Mouse (Mus musculus) 3T3-L1 (cell line): Measurements from ENCODE around the gene Cox19.
"Not testable (repeated sequence)": the region's sequence is repeated elsewhere in the genome, so short reads cannot be mapped to it uniquely, and the experiment has no call there.

Source experiments
- DNase-seq: peaks from one replicate; pipeline ENCODE4 v3.0.0-alpha.2; 2015; ENCODE audit warnings: low read depth, low spot score

Gene Cox19

GRCm38 (mm10) chr5:139351134-139351533, at the start of gene Cox19:
Gene Cox19 (minus strand): TSS chr5:139351418.
- DNase-seq = no peak

- DNase-seq = no peak
Observed at GRCm38 (mm10) chr5:139399991-139400390, 48.8 kb upstream of the Cox19 start.

- no peak for DNase-seq
Observed at GRCm38 (mm10) chr5:139398786-139399185, 47.6 kb upstream of the Cox19 start.

- DNase-seq = peak; percentile 98
Observed at GRCm38 (mm10) chr5:139397959-139398753, 46.9 kb upstream of the Cox19 start.

GRCm38 (mm10) chr5:139397359-139397916, 46.2 kb upstream of the Cox19 start:
- DNase-seq = no peak

- DNase-seq = no peak
Observed at GRCm38 (mm10) chr5:139395528-139395927, 44.3 kb upstream of the Cox19 start.

GRCm38 (mm10) chr5:139394399-139394798, 43.2 kb upstream of the Cox19 start:
- DNase-seq = no peak

- no peak for DNase-seq
Observed at GRCm38 (mm10) chr5:139393197-139393588, 42.0 kb upstream of the Cox19 start.

GRCm38 (mm10) chr5:139392219-139393196, 41.3 kb upstream of the Cox19 start:
- DNase-seq = no peak

- no peak for DNase-seq
Observed at GRCm38 (mm10) chr5:139391309-139391990, 40.2 kb upstream of the Cox19 start.

GRCm38 (mm10) chr5:139390324-139391119, 39.3 kb upstream of the Cox19 start:
- not testable (repeated sequence) for DNase-seq

- DNase-seq = peak; percentile 87
Observed at GRCm38 (mm10) chr5:139389676-139390061, 38.5 kb upstream of the Cox19 start.

GRCm38 (mm10) chr5:139388694-139389675, 37.8 kb upstream of the Cox19 start:
- no peak for DNase-seq

- DNase-seq = no peak
Observed at GRCm38 (mm10) chr5:139388195-139388570, 37.0 kb upstream of the Cox19 start.

GRCm38 (mm10) chr5:139387329-139388194, 36.3 kb upstream of the Cox19 start:
- no peak for DNase-seq

- DNase-seq = no peak
Observed at GRCm38 (mm10) chr5:139386047-139386446, 34.8 kb upstream of the Cox19 start.

- DNase-seq = no peak
Observed at GRCm38 (mm10) chr5:139384531-139384930, 33.3 kb upstream of the Cox19 start.

- DNase-seq = no peak
Observed at GRCm38 (mm10) chr5:139383234-139383633, 32.0 kb upstream of the Cox19 start.

GRCm38 (mm10) chr5:139382760-139383159, 31.5 kb upstream of the Cox19 start:
- no peak for DNase-seq
